In genomic region chr2:143055251-143055650, GRCm38 (mm10) we compare ENCODE assay signal across 28 mouse cellular contexts. TPM values are rescaled to one million over a fixed set of nuclear protein-coding genes. Genes with fewer than 3 reads are reported as not detected.
DNase-seq lines count a peak whose midpoint lies in the region; ATAC-seq lines count a peak whose summit lies in the region.
"Had no signal": no experiment of that assay in that cellular context is flagged by ENCODE, and none has a peak within 500 bp of the region (broad histone marks: within the 10 kb centered on the region; RNA-seq: fewer than 3 reads in every experiment).

No protein-coding gene starts in this region.

- no peaks in the 10 kb centered on the region for H3K27me3 ChIP-seq in hindbrain, embryonic 12.5 days
- H3K27me3 ChIP-seq in hindbrain, embryonic 16.5 days (replicated peaks; ENCODE audit: control insufficient read depth, insufficient read depth, low read length) = no peaks in the 10 kb centered on the region
- no peaks in the 10 kb centered on the region for H3K27me3 ChIP-seq in midbrain, embryonic 12.5 days
- H3K27me3 ChIP-seq in midbrain, embryonic 15.5 days (replicated peaks) = no peaks in the 10 kb centered on the region
- no peaks in the 10 kb centered on the region for H3K27me3 ChIP-seq in neural tube, embryonic 12.5 days (replicated peaks)
- H3K27me3 ChIP-seq: embryonic facial prominence, embryonic 12.5 days; heart, embryonic 12.5 days had no signal

- no peaks in the 10 kb centered on the region for H3K9me3 ChIP-seq in hindbrain, embryonic 12.5 days (replicated peaks)
- no peaks in the 10 kb centered on the region for H3K9me3 ChIP-seq in hindbrain, embryonic 16.5 days (ENCODE audit: control insufficient read depth, low read length)
- no peaks in the 10 kb centered on the region for H3K9me3 ChIP-seq in midbrain, embryonic 12.5 days
- no peaks in the 10 kb centered on the region for H3K9me3 ChIP-seq in midbrain, embryonic 15.5 days
- no peaks in the 10 kb centered on the region for H3K9me3 ChIP-seq in neural tube, embryonic 12.5 days
- H3K9me3 ChIP-seq: embryonic facial prominence, embryonic 12.5 days; embryonic facial prominence, embryonic 15.5 days; G1E; heart, embryonic 12.5 days; heart, embryonic 15.5 days; hindbrain, embryonic 10.5 days had no signal

- H3K4me2 ChIP-seq in hindbrain, embryonic 12.5 days (replicated peaks) = no peak overlapping the region
- H3K4me2 ChIP-seq in hindbrain, embryonic 16.5 days (ENCODE audit: low read length) = no peak overlapping the region
- no peak overlapping the region for H3K4me2 ChIP-seq in midbrain, embryonic 12.5 days (replicated peaks)
- no peak overlapping the region for H3K4me2 ChIP-seq in midbrain, embryonic 15.5 days
- no peak overlapping the region for H3K4me2 ChIP-seq in neural tube, embryonic 12.5 days (replicated peaks)
- H3K4me2 ChIP-seq: embryonic facial prominence, embryonic 12.5 days; embryonic facial prominence, embryonic 15.5 days; heart, embryonic 12.5 days; heart, embryonic 15.5 days; hindbrain, embryonic 14.5 days had no signal

- no peaks in the 10 kb centered on the region for H3K36me3 ChIP-seq in hindbrain, embryonic 12.5 days
- no peaks in the 10 kb centered on the region for H3K36me3 ChIP-seq in hindbrain, embryonic 16.5 days (ENCODE audit: control insufficient read depth, insufficient read depth, low read length)
- H3K36me3 ChIP-seq in midbrain, embryonic 12.5 days = no peaks in the 10 kb centered on the region
- no peaks in the 10 kb centered on the region for H3K36me3 ChIP-seq in midbrain, embryonic 15.5 days (replicated peaks)
- H3K36me3 ChIP-seq in neural tube, embryonic 12.5 days = no peaks in the 10 kb centered on the region
- H3K36me3 ChIP-seq: embryonic facial prominence, embryonic 12.5 days; embryonic facial prominence, embryonic 15.5 days; G1E; heart, embryonic 12.5 days; heart, embryonic 15.5 days; hindbrain, embryonic 10.5 days had no signal

- DNase-seq in neural tube, embryonic 10.5 days (ENCODE audit: extremely low spot score, low spot score) = no peak
- DNase-seq: adrenal gland, postnatal 10 days; adrenal gland, postnatal 36 days; cerebellum, adult 11 months; cerebellum, adult 2 months; cerebellum, adult 9-11 months; cerebellum, postnatal 25 days; forebrain, postnatal 0 days; gastrocnemius, adult 2 months; gastrocnemius, postnatal 14 days; heart, adult 18-20 months; heart, postnatal 10 days; heart, postnatal 36 days had no signal

- H3K9ac ChIP-seq in hindbrain, embryonic 12.5 days = no peak overlapping the region
- H3K9ac ChIP-seq in hindbrain, embryonic 16.5 days (ENCODE audit: low read depth, low read length) = no peak overlapping the region
- H3K9ac ChIP-seq in midbrain, embryonic 12.5 days (replicated peaks) = no peak overlapping the region
- H3K9ac ChIP-seq in midbrain, embryonic 15.5 days = no peak overlapping the region
- H3K9ac ChIP-seq in neural tube, embryonic 12.5 days = no peak overlapping the region
- H3K9ac ChIP-seq: embryonic facial prominence, embryonic 12.5 days; embryonic facial prominence, embryonic 15.5 days; forebrain, postnatal 0 days; heart, embryonic 12.5 days; heart, embryonic 15.5 days; hindbrain, embryonic 14.5 days had no signal

- ATAC-seq in hindbrain, embryonic 12.5 days (ENCODE audit: low FRiP score) = 0 out of 2 replicates have a peak, but pooled peaks have one; percentile 54
- no peak for ATAC-seq in hindbrain, embryonic 16.5 days
- peak; percentile 58; the same call in 1 of the 2 replicates for ATAC-seq in midbrain, embryonic 12.5 days (ENCODE audit: low FRiP score, low read depth)
- no peak for ATAC-seq in midbrain, embryonic 15.5 days (replicated peaks)
- 0 out of 2 replicates have a peak, but pooled peaks have one; percentile 53 for ATAC-seq in neural tube, embryonic 12.5 days (ENCODE audit: low FRiP score, low read depth)
- ATAC-seq: forebrain, embryonic 14.5 days; forebrain, postnatal 0 days; Patski had no signal

- no peak overlapping the region for H3K4me3 ChIP-seq in hindbrain, embryonic 12.5 days
- H3K4me3 ChIP-seq in hindbrain, embryonic 16.5 days (ENCODE audit: low read length) = no peak overlapping the region
- H3K4me3 ChIP-seq in midbrain, embryonic 12.5 days = no peak overlapping the region
- no peak overlapping the region for H3K4me3 ChIP-seq in midbrain, embryonic 15.5 days
- H3K4me3 ChIP-seq in neural tube, embryonic 12.5 days = no peak overlapping the region
- H3K4me3 ChIP-seq: embryonic facial prominence, embryonic 12.5 days; embryonic facial prominence, embryonic 15.5 days; gastrocnemius, adult 2 months; heart, embryonic 12.5 days; heart, embryonic 15.5 days; hindbrain, embryonic 10.5 days had no signal

- H3K4me1 ChIP-seq in hindbrain, embryonic 12.5 days = no peaks in the 10 kb centered on the region
- no peaks in the 10 kb centered on the region for H3K4me1 ChIP-seq in hindbrain, embryonic 16.5 days (ENCODE audit: control insufficient read depth, insufficient read depth, low read depth, low read length)
- H3K4me1 ChIP-seq in midbrain, embryonic 12.5 days = no peaks in the 10 kb centered on the region
- H3K4me1 ChIP-seq in midbrain, embryonic 15.5 days = no peaks in the 10 kb centered on the region
- H3K4me1 ChIP-seq in neural tube, embryonic 12.5 days = no peaks in the 10 kb centered on the region
- H3K4me1 ChIP-seq: embryonic facial prominence, embryonic 12.5 days; embryonic facial prominence, embryonic 15.5 days; heart, embryonic 12.5 days; heart, embryonic 15.5 days; hindbrain, embryonic 10.5 days had no signal

- H3K27ac ChIP-seq in hindbrain, embryonic 12.5 days = no peak overlapping the region
- H3K27ac ChIP-seq in hindbrain, embryonic 16.5 days (ENCODE audit: low read depth, low read length) = no peak overlapping the region
- H3K27ac ChIP-seq in midbrain, embryonic 12.5 days (replicated peaks) = no peak overlapping the region
- H3K27ac ChIP-seq in midbrain, embryonic 15.5 days = no peak overlapping the region
- H3K27ac ChIP-seq in neural tube, embryonic 12.5 days = no peak overlapping the region
- H3K27ac ChIP-seq: embryonic facial prominence, embryonic 12.5 days; embryonic facial prominence, embryonic 15.5 days; gastrocnemius, adult 2 months; heart, embryonic 15.5 days; hindbrain, embryonic 10.5 days; hindbrain, embryonic 14.5 days had no signal

RNA-seq across cellular contexts. Expression of gene Snrpb2, which starts 7.6 kb away (rescaled TPM):
- 89.7 and 97.7 TPM in 2 replicates for polyA plus RNA-seq in hindbrain, embryonic 12.5 days (2016; fragmentation: Nextera tagmentation; extraction: Ambion mirVana)
- 38.6 and 42.0 TPM in 2 replicates for polyA plus RNA-seq in hindbrain, embryonic 16.5 days (2015; fragmentation: Nextera tagmentation; extraction: Ambion mirVana)
- 101 and 102 TPM in 2 replicates for polyA plus RNA-seq in midbrain, embryonic 12.5 days (2016; fragmentation: Nextera tagmentation; extraction: Ambion mirVana)
- 47.1 and 50.4 TPM in 2 replicates for polyA plus RNA-seq in midbrain, embryonic 15.5 days (2015; fragmentation: Nextera tagmentation; extraction: Ambion mirVana)
- 88.6 and 93.2 TPM in 2 replicates for polyA plus RNA-seq in neural tube, embryonic 12.5 days (2016; fragmentation: Nextera tagmentation; extraction: Ambion mirVana)

RNA-seq across cellular contexts. Expression of gene Otor, which starts 23.0 kb away (rescaled TPM):
- 3.4 and 4.9 TPM in 2 replicates for polyA plus RNA-seq in hindbrain, embryonic 12.5 days (2016; fragmentation: Nextera tagmentation; extraction: Ambion mirVana)
- 0.34 TPM in 1 of 2 replicates, not detected in the other for polyA plus RNA-seq in hindbrain, embryonic 16.5 days (2015; fragmentation: Nextera tagmentation; extraction: Ambion mirVana)
- polyA plus RNA-seq in midbrain, embryonic 12.5 days (2016; fragmentation: Nextera tagmentation; extraction: Ambion mirVana) = 3.3 and 3.5 TPM in 2 replicates
- polyA plus RNA-seq in midbrain, embryonic 15.5 days (2015; fragmentation: Nextera tagmentation; extraction: Ambion mirVana) = 1.7 and 2.1 TPM in 2 replicates
- polyA plus RNA-seq in neural tube, embryonic 12.5 days (2016; fragmentation: Nextera tagmentation; extraction: Ambion mirVana) = 2.0 and 2.3 TPM in 2 replicates
- polyA plus RNA-seq: cerebellum, adult 2 months; forebrain, postnatal 0 days; frontal cortex, adult 2 months; G1E; hindbrain, embryonic 14.5 days; Patski had no signal

Comparison
In these comparisons a context has a peak if more than half of its experiments do, and no peak if none do; other contexts are left out.
1. ATAC-seq: peak in hindbrain, embryonic 12.5 days (single experiment), midbrain, embryonic 12.5 days (single experiment) and neural tube, embryonic 12.5 days (single experiment); none in hindbrain, embryonic 16.5 days (single experiment) and midbrain, embryonic 15.5 days (single experiment).